Mouse (Mus musculus): Measurements from ENCODE around the gene Thbs2. TPM values are rescaled to one million over a fixed set of nuclear protein-coding genes. Genes with fewer than 3 reads are reported as not detected.

The Thbs2 gene
- not detected for polyA plus RNA-seq (2017; shearing (Covaris generic))

DNA sequence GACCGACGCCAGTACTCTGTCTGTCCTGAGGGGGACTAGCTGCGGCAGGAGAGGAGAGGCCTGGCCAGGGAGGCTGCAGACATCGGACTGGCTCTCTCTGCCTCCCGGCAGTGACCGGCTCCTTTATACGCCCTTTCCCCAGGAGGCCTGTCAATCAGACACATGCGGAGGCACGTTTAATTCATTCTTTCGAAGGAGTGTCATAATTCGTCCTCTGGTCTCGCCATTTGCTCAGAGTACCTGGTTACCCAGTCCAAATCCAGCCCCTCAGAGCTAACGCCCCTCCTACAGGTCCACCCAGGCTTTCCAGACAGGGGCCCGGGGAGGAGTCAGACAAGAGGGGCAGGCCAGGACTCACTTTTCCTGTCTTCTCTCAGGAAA, at the start of gene Thbs2:
Gene Thbs2, minus strand, starts transcription at position 242 of the 381 bp plus-strand sequence.

Other genes with a start within 250 kb of the Thbs2 start
- gene Wdr27, start 248.9 kb upstream of the Thbs2 start, polyA plus RNA-seq (2017; shearing (Covaris generic)) = 0.79 TPM
- 30.8 TPM for gene 1600012H06Rik, start 248.9 kb upstream of the Thbs2 start, polyA plus RNA-seq (2017; shearing (Covaris generic))

Data from effector memory CD4-positive, alpha-beta T cell, adult 7 months (primary cell).